Mouse (Mus musculus): ENCODE measurements around the gene Dip2b. TPM values are rescaled to one million over a fixed set of nuclear protein-coding genes. Genes with fewer than 3 reads are reported as not detected.

Gene Dip2b
- polyA plus RNA-seq, 2 experiments, result 2.0 to 2.8 TPM

GRCm38 (mm10) chr15:100161747-100162280 lies 123.3 kb downstream of the Dip2b start:
- Histone ChIP-seq H3K27ac (no peak overlapping the region), H3K36me3 (replicated peaks; ENCODE audit: control insufficient read depth, insufficient read depth, low read depth) (no peaks in the 10 kb centered on the region; the same call in 1 of the 2 replicates), H3K9ac (replicated peaks) (no peak overlapping the region), H3K9me3 (ENCODE audit: control insufficient read depth, low read length) (no peaks in the 10 kb centered on the region), H3K27me3 (ENCODE audit: control insufficient read depth, insufficient read depth, low read length) (no peaks in the 10 kb centered on the region), H3K4me3 (ENCODE audit: insufficient read depth in 1 of 2, low read depth in 2 of 2, low read length in 2 of 2) (no peak overlapping the region), H3K4me2 (ENCODE audit: low read depth) (no peak overlapping the region), H3K4me1 (replicated peaks; ENCODE audit: control insufficient read depth in 2 of 2, insufficient read depth in 2 of 2, low read length in 1 of 2) (no peaks in the 10 kb centered on the region)
- 72% methylated on average over 6 of the region's 6 CpGs for WGBS (ENCODE audit: insufficient replicate concordance)
- ATAC-seq (ENCODE audit: insufficient read depth) (no peak), DNase-seq (ENCODE audit: low read depth in 3 of 3, low spot score in 3 of 3) (no peak)
- TF ChIP-seq EP300 (IDR thresholded peaks at IDR 0.05; ENCODE audit: low read depth), result no peak
- TF ChIP-seq CTCF (IDR thresholded peaks at IDR 0.05; ENCODE audit: low read depth), result no peak

GRCm38 (mm10) chr15:100163381-100164051 lies 125.1 kb downstream of the Dip2b start:
- H3K4me2 ChIP-seq (ENCODE audit: low read depth), result no peak overlapping the region

GRCm38 (mm10) chr15:100166464-100166863 lies 128.0 kb downstream of the Dip2b start:
- 73% methylated on average over 3 of the region's 3 CpGs for WGBS (ENCODE audit: insufficient replicate concordance)
- H3K4me2 ChIP-seq (ENCODE audit: low read depth), result no peak overlapping the region
- H3K27ac ChIP-seq, result no peak overlapping the region
- no peak overlapping the region for H3K4me3 ChIP-seq (ENCODE audit: insufficient read depth in 1 of 2, low read depth in 2 of 2, low read length in 2 of 2)
- H3K36me3 ChIP-seq (replicated peaks; ENCODE audit: control insufficient read depth, insufficient read depth, low read depth), result no peaks in the 10 kb centered on the region; the same call in 1 of the 2 replicates
- ATAC-seq (ENCODE audit: insufficient read depth) (no peak), DNase-seq (ENCODE audit: low read depth in 3 of 3, low spot score in 3 of 3) (no peak)
- no peak overlapping the region for H3K9ac ChIP-seq (replicated peaks)
- no peaks in the 10 kb centered on the region for H3K27me3 ChIP-seq (ENCODE audit: control insufficient read depth, insufficient read depth, low read length)
- no peak for TF ChIP-seq EP300 (IDR thresholded peaks at IDR 0.05; ENCODE audit: low read depth)
- TF ChIP-seq CTCF (IDR thresholded peaks at IDR 0.05; ENCODE audit: low read depth), result no peak
- H3K4me1 ChIP-seq (replicated peaks; ENCODE audit: control insufficient read depth in 2 of 2, insufficient read depth in 2 of 2, low read length in 1 of 2), result no peaks in the 10 kb centered on the region
- H3K9me3 ChIP-seq (ENCODE audit: control insufficient read depth, low read length), result no peaks in the 10 kb centered on the region

More at GRCm38 (mm10) chr15:100163381-100164051, 125.1 kb downstream of the Dip2b start:
- no peaks in the 10 kb centered on the region for H3K27me3 ChIP-seq (ENCODE audit: control insufficient read depth, insufficient read depth, low read length)
- no peaks in the 10 kb centered on the region; the same call in 1 of the 2 replicates for H3K36me3 ChIP-seq (replicated peaks; ENCODE audit: control insufficient read depth, insufficient read depth, low read depth)
- 67% methylated on average over 3 of the region's 3 CpGs for WGBS (ENCODE audit: insufficient replicate concordance)
- DNase-seq (ENCODE audit: low read depth in 3 of 3, low spot score in 3 of 3) (no peak), ATAC-seq (ENCODE audit: insufficient read depth) (no peak)
- no peak overlapping the region for H3K9ac ChIP-seq (replicated peaks)
- no peak overlapping the region for H3K4me3 ChIP-seq (ENCODE audit: insufficient read depth in 1 of 2, low read depth in 2 of 2, low read length in 2 of 2)
- H3K4me1 ChIP-seq (replicated peaks; ENCODE audit: control insufficient read depth in 2 of 2, insufficient read depth in 2 of 2, low read length in 1 of 2), result no peaks in the 10 kb centered on the region
- TF ChIP-seq CTCF (IDR thresholded peaks at IDR 0.05; ENCODE audit: low read depth), result no peak
- TF ChIP-seq EP300 (IDR thresholded peaks at IDR 0.05; ENCODE audit: low read depth), result no peak
- H3K9me3 ChIP-seq (ENCODE audit: control insufficient read depth, low read length), result no peaks in the 10 kb centered on the region
- no peak overlapping the region for H3K27ac ChIP-seq

- ATAC-seq (ENCODE audit: insufficient read depth) (no peak), DNase-seq (ENCODE audit: low read depth in 3 of 3, low spot score in 3 of 3) (no peak)
- Histone ChIP-seq H3K27ac (no peak overlapping the region), H3K36me3 (replicated peaks; ENCODE audit: control insufficient read depth, insufficient read depth, low read depth) (no peaks in the 10 kb centered on the region; the same call in 1 of the 2 replicates), H3K9ac (replicated peaks) (no peak overlapping the region), H3K4me1 (replicated peaks; ENCODE audit: control insufficient read depth in 2 of 2, insufficient read depth in 2 of 2, low read length in 1 of 2) (no peaks in the 10 kb centered on the region), H3K27me3 (ENCODE audit: control insufficient read depth, insufficient read depth, low read length) (no peaks in the 10 kb centered on the region), H3K4me3 (ENCODE audit: insufficient read depth in 1 of 2, low read depth in 2 of 2, low read length in 2 of 2) (no peak overlapping the region), H3K9me3 (ENCODE audit: control insufficient read depth, low read length) (no peaks in the 10 kb centered on the region), H3K4me2 (ENCODE audit: low read depth) (no peak overlapping the region)
- TF ChIP-seq EP300 (IDR thresholded peaks at IDR 0.05; ENCODE audit: low read depth), result no peak
- no peak for TF ChIP-seq CTCF (IDR thresholded peaks at IDR 0.05; ENCODE audit: low read depth)
- 81% methylated on average over 6 of the region's 6 CpGs for WGBS (ENCODE audit: insufficient replicate concordance)
Observed at GRCm38 (mm10) chr15:100167791-100168190, 129.3 kb downstream of the Dip2b start.

- WGBS (ENCODE audit: insufficient replicate concordance), result 74% methylated on average over 8 of the region's 8 CpGs
Observed at GRCm38 (mm10) chr15:100168191-100168606, 129.7 kb downstream of the Dip2b start.

More at GRCm38 (mm10) chr15:100168191-100168606, 129.7 kb downstream of the Dip2b start:
- Histone ChIP-seq H3K36me3 (replicated peaks; ENCODE audit: control insufficient read depth, insufficient read depth, low read depth) (no peaks in the 10 kb centered on the region), H3K27ac (no peak overlapping the region), H3K27me3 (ENCODE audit: control insufficient read depth, insufficient read depth, low read length) (no peaks in the 10 kb centered on the region), H3K9me3 (ENCODE audit: control insufficient read depth, low read length) (no peaks in the 10 kb centered on the region), H3K4me2 (ENCODE audit: low read depth) (no peak overlapping the region), H3K4me1 (replicated peaks; ENCODE audit: control insufficient read depth in 2 of 2, insufficient read depth in 2 of 2, low read length in 1 of 2) (no peaks in the 10 kb centered on the region), H3K9ac (replicated peaks) (no peak overlapping the region), H3K4me3 (ENCODE audit: insufficient read depth in 1 of 2, low read depth in 2 of 2, low read length in 2 of 2) (no peak overlapping the region)
- DNase-seq (ENCODE audit: low read depth in 3 of 3, low spot score in 3 of 3) (no peak), ATAC-seq (ENCODE audit: insufficient read depth) (no peak)
- no peak for TF ChIP-seq EP300 (IDR thresholded peaks at IDR 0.05; ENCODE audit: low read depth)
- TF ChIP-seq CTCF (IDR thresholded peaks at IDR 0.05; ENCODE audit: low read depth), result no peak
